Mouse (Mus musculus) heart, embryonic 16.5 days (tissue): ENCODE measurements at regions not wholly inside any gene's neighbourhood (a gene's known extent, or its start where the extent isn't known, plus 50 kb on each side); places are given as distances from the start of the nearest gene placed in this dataset.

ENCODE experiments used
- ATAC-seq: fragments of 200-750 bp; cut with Nextera tagmentation; replicated peaks from 2 replicates; pipeline ENCODE4 v1.8.0; 2017; ENCODE audit warnings: moderate number of reproducible peaks; ENCODE audit not compliant: insufficient read depth, low FRiP score; ENCODE audit errors: extremely low read depth
- H3K27ac ChIP-seq: fragments of 300-500 bp; sonication (generic); 2 replicates; pipeline ENCODE4 v1.5.1; 2014; ENCODE audit warnings: mild to moderate bottlenecking, low read length, control low read depth, moderate library complexity
- H3K27me3 ChIP-seq: fragments of 300-500 bp; sonication (generic); 2 replicates; pipeline ENCODE4 v1.6.1; 2014; ENCODE audit warnings: low read length, mixed read lengths; ENCODE audit not compliant: control insufficient read depth, insufficient read depth
- H3K36me3 ChIP-seq: fragments of 300-500 bp; sonication (generic); 2 replicates; pipeline ENCODE4 v1.6.1; 2014; ENCODE audit not compliant: control insufficient read depth, insufficient read depth
- H3K4me1 ChIP-seq: fragments of 300-500 bp; sonication (generic); 2 replicates; pipeline ENCODE4 v1.6.1; 2014; ENCODE audit warnings: low read length, mixed read lengths; ENCODE audit not compliant: control insufficient read depth, insufficient read depth
- H3K4me2 ChIP-seq: fragments of 300-500 bp; sonication (generic); 2 replicates; pipeline ENCODE4 v1.6.1; 2014; ENCODE audit warnings: low read depth, mild to moderate bottlenecking, control low read depth, low read length
- H3K4me3 ChIP-seq: fragments of 300-500 bp; sonication (generic); 2 replicates; pipeline ENCODE4 v1.5.1; 2014; ENCODE audit warnings: mild to moderate bottlenecking, control low read depth, low read length
- H3K9ac ChIP-seq: fragments of 300-500 bp; sonication (generic); 2 replicates; pipeline ENCODE4 v1.6.1; 2014; ENCODE audit warnings: low read length, control low read depth
- H3K9me3 ChIP-seq: fragments of 300-500 bp; sonication (generic); replicated peaks from 2 replicates; pipeline ENCODE4 v1.6.1; 2016; ENCODE audit warnings: low read length; ENCODE audit not compliant: control insufficient read depth
- WGBS: fragments of 180-500 bp; shearing (Covaris S2); extraction: QIAGEN DNeasy Blood & Tissue Kit; methylation state at CpG from one replicate; pipeline ENCODE4 v1.1.7; 2014; 5-methylcytosine and 5-hydroxymethylcytosine counted together

GRCm38 (mm10) chr14:72371702-72372277, 119.8 kb downstream of the Gm9195 start:
- 0 out of 2 replicates have a peak, but pooled peaks cover 3% of the 10 kb centered on the region for H3K27me3 ChIP-seq
- H3K27ac ChIP-seq = no peak overlapping the region
- no peaks in the 10 kb centered on the region for H3K9me3 ChIP-seq
- ATAC-seq = no peak
- no peak overlapping the region for H3K4me3 ChIP-seq
- no peak overlapping the region for H3K4me2 ChIP-seq
- H3K4me1 ChIP-seq = no peaks in the 10 kb centered on the region; the same call in 1 of the 2 replicates
- H3K9ac ChIP-seq = no peak overlapping the region
- WGBS = 4% methylated on average over 10 of the region's 10 CpGs
- H3K36me3 ChIP-seq = no peaks in the 10 kb centered on the region

DNA sequence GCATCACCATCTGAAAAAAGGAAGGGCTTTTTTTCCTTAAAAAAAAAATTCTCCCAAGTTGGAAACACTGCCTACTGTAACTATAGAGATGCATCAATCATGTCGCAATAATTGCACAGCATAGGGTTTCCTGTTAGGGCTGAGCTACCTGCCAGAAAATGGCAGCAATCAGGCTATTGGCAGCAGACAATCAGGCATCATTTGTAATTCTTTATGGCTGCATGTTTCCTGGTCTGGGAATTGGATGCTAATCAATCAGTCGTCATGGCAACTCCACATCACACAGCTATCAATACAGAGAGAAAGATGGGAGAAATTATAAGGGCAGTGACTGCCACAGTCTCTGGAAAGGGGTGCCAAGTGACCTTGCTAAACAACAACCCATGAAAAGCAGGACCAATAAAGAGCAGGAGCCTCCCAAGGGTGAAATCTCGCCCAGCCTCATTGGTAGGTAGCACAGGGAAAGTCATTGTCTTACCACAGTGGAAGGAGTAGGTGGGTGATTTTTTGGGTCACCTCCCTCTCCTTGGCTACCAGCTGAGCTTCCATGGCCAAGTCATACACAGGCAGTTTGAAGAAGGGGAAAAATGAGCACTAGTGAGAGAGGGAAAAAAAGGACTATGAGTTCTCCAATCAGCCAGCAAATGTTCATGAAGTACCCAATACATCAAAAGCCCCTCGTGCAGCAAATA, 130.7 kb downstream of the Gm9195 start:
- Histone ChIP-seq H3K4me1 (no peaks in the 10 kb centered on the region), H3K4me2 (no peak overlapping the region), H3K9ac (no peak overlapping the region), H3K27ac (no peak overlapping the region), H3K9me3 (no peaks in the 10 kb centered on the region), H3K27me3 (no peaks in the 10 kb centered on the region), H3K4me3 (no peak overlapping the region), H3K36me3 (no peaks in the 10 kb centered on the region)
- WGBS = 76% methylated on average over 4 of the region's 4 CpGs
- ATAC-seq = no peak

GRCm38 (mm10) chr14:72360181-72360580, 131.5 kb downstream of the Gm9195 start:
- 81% methylated on average over 7 of the region's 7 CpGs for WGBS
- Histone ChIP-seq H3K4me1 (no peaks in the 10 kb centered on the region), H3K9ac (no peak overlapping the region), H3K27me3 (no peaks in the 10 kb centered on the region), H3K9me3 (no peaks in the 10 kb centered on the region), H3K36me3 (no peaks in the 10 kb centered on the region), H3K4me3 (no peak overlapping the region), H3K4me2 (no peak overlapping the region), H3K27ac (no peak overlapping the region)
- no peak for ATAC-seq

GRCm38 (mm10) chr14:72357915-72358314, 133.7 kb downstream of the Gm9195 start:
- Histone ChIP-seq H3K9ac (no peak overlapping the region), H3K9me3 (no peaks in the 10 kb centered on the region), H3K4me3 (no peak overlapping the region), H3K27me3 (no peaks in the 10 kb centered on the region), H3K36me3 (no peaks in the 10 kb centered on the region), H3K4me2 (no peak overlapping the region), H3K4me1 (no peaks in the 10 kb centered on the region), H3K27ac (no peak overlapping the region)
- 80% methylated on average over 3 of the region's 3 CpGs for WGBS
- ATAC-seq = no peak

GRCm38 (mm10) chr14:72342181-72342580, 149.5 kb downstream of the Gm9195 start:
- no peak for ATAC-seq
- Histone ChIP-seq H3K9me3 (no peaks in the 10 kb centered on the region), H3K4me3 (no peak overlapping the region), H3K27ac (no peak overlapping the region), H3K4me1 (no peaks in the 10 kb centered on the region; the same call in 1 of the 2 replicates), H3K9ac (no peak overlapping the region), H3K4me2 (no peak overlapping the region), H3K36me3 (no peaks in the 10 kb centered on the region), H3K27me3 (no peaks in the 10 kb centered on the region)
- 43% methylated on average over 5 of the region's 5 CpGs for WGBS

DNA sequence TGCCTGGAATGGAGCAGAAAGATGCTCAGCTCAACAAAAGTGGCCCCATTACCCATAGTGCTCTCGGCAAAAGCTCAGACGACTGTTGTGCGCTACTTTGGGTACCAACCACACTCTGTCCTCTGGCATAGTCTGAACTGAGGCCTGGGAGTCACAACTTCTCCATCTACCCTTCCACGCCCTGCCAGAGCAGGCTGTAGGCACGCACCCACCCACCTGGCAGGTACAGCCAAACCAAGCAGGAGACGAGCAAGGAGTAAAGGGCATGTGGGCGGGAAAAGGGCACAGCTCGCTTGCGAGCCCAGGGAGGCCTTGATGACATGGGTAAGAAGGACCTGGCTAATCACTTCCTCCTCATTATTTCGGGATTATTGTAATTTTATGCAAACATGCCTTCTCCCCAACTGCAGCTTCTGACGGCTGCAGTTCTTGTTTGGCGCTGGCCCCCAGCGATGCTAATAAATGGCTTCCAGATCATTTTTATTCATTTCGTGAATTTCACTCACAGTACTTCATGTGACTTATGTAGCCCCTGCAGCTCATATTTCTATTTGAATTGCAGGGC, 150.0 kb downstream of the Gm9195 start:
- Histone ChIP-seq H3K27me3 (no peaks in the 10 kb centered on the region), H3K9me3 (no peaks in the 10 kb centered on the region), H3K4me1 (no peaks in the 10 kb centered on the region; the same call in 1 of the 2 replicates), H3K9ac (no peak overlapping the region), H3K4me3 (no peak overlapping the region), H3K36me3 (no peaks in the 10 kb centered on the region), H3K27ac (no peak overlapping the region), H3K4me2 (no peak overlapping the region)
- WGBS = 63% methylated on average over 14 of the region's 14 CpGs
- ATAC-seq = no peak

- H3K4me3 ChIP-seq = no peak overlapping the region
- no peak overlapping the region for H3K27ac ChIP-seq
- H3K9me3 ChIP-seq = no peaks in the 10 kb centered on the region
- 59% methylated on average over 1 of the region's 1 CpGs for WGBS
- H3K4me2 ChIP-seq = no peak overlapping the region
- ATAC-seq = no peak
- H3K9ac ChIP-seq = no peak overlapping the region
- H3K4me1 ChIP-seq = no peaks in the 10 kb centered on the region; the same call in 1 of the 2 replicates
- no peaks in the 10 kb centered on the region for H3K36me3 ChIP-seq
- H3K27me3 ChIP-seq = no peaks in the 10 kb centered on the region
Measured at GRCm38 (mm10) chr14:72338046-72338445, 153.6 kb downstream of the Gm9195 start.

- H3K36me3 ChIP-seq = no peaks in the 10 kb centered on the region
- no peaks in the 10 kb centered on the region for H3K4me1 ChIP-seq
- no peaks in the 10 kb centered on the region for H3K27me3 ChIP-seq
- no peak overlapping the region for H3K9ac ChIP-seq
- H3K9me3 ChIP-seq = no peaks in the 10 kb centered on the region
- no peak overlapping the region for H3K4me3 ChIP-seq
- H3K4me2 ChIP-seq = no peak overlapping the region
- ATAC-seq = no peak
- H3K27ac ChIP-seq = no peak overlapping the region
Measured at GRCm38 (mm10) chr14:72303856-72304255, 187.8 kb downstream of the Gm9195 start.

GRCm38 (mm10) chr14:72300026-72300425, 191.6 kb downstream of the Gm9195 start:
- Histone ChIP-seq H3K27ac (no peak overlapping the region), H3K9me3 (no peaks in the 10 kb centered on the region), H3K4me1 (no peaks in the 10 kb centered on the region), H3K9ac (no peak overlapping the region), H3K27me3 (peaks cover 3% of the 10 kb centered on the region; the same call in 1 of the 2 replicates), H3K36me3 (no peaks in the 10 kb centered on the region), H3K4me2 (no peak overlapping the region), H3K4me3 (no peak overlapping the region)
- ATAC-seq = no peak
- WGBS = 70% methylated on average over 1 of the region's 1 CpGs
